Mouse (Mus musculus): Measurements from ENCODE around the gene Ndrg4.

The Ndrg4 gene

DNA sequence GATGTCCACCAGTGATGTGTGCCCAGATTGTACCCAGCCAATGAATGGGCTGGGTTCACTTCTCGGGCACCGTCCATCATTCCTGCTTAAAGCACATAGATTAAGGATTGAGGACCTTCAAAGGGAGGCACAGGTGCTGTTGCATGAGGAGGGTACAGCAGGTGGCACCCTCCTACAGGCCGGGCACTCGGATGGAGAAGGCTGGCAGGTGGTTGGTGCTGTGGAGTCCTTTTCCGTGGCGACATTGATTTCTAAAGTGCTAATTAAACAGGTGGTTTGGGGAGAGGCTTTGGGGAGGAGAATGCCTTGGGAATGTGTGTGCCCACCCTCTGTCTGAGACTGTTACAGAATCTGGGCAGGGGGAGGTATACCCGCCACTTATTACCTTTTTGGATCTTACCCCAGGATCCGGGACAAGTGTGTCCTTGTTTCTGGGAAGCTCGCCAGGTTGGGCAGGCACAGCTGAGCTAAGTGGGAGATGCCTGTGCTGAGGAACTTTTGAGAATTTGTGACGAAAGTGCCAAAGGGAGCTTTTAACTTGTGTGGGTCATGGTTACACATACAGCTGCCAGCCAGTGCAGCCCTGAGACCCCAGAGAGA lies 11.4 kb downstream of the Ndrg4 start:
- no peak for DNase-seq

GRCm38 (mm10) chr8:95690929-95691541 lies 14.3 kb downstream of the Ndrg4 start:
- peak; percentile 31 for DNase-seq

- DNase-seq, result no peak
Observed at GRCm38 (mm10) chr8:95694631-95695030, 17.9 kb downstream of the Ndrg4 start.

DNA sequence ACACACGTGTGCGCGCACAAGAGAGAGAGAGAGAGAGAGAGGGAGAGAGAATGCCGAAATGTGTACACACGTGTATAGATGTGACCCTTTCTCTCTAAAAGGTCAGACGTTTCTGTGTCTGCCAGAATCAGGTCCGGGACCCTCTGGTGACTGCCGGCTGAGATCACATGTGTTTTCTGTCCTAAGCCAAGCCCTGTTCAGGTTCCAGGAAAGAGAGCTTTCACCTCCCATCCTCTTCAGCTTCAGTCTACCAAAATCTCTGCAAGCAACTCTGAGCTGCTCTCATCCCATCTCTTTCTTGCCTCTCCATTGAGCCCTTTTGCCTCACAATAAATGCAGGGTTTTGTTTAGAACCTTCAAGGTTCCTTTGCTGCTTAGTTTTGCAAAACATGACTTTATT lies 19.9 kb downstream of the Ndrg4 start:
- DNase-seq, result no peak

DNA sequence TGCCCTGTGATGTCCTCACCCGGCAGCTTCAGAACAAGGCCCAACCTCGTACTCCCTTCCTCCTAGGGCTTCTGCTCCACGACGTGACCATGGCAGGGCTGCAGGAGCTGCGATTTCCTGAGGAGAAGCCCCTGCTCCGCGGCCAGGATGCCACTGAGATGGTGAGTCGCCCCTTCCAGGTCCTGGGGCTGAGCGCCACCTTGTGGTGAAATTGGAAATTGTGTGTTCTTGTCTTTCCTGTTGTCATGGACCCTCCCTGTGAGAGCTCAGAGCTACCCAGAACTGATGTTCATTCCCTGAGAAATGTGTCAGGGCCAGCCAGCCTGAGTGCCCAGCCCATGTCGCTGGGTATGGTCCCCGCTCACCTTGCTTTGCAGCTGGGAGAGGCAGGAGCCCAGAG lies 20.3 kb downstream of the Ndrg4 start:
- peak; percentile 85 for DNase-seq

DNA sequence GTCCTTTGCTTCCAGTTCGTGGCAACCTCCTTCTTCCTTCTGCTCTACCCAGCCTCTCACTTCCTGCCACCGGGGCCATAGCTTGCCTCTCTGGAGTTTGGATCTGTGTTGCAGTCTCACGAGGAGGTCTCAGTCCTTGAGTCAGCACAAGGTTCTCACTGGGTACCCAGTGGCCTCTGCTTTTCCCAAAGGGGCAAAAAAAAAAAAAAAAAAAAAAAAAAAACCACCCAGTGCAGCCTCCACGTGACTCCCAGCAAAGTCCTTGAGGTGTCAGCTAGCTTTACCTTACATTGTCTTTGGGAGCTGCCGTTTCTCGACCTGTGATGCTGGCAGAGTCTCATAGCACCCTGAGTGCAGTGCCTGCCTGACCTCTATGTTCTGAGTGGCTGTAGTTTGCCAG lies 21.4 kb downstream of the Ndrg4 start:
- no peak for DNase-seq

GRCm38 (mm10) chr8:95700282-95700681 lies 23.5 kb downstream of the Ndrg4 start:
- no peak for DNase-seq

DNA sequence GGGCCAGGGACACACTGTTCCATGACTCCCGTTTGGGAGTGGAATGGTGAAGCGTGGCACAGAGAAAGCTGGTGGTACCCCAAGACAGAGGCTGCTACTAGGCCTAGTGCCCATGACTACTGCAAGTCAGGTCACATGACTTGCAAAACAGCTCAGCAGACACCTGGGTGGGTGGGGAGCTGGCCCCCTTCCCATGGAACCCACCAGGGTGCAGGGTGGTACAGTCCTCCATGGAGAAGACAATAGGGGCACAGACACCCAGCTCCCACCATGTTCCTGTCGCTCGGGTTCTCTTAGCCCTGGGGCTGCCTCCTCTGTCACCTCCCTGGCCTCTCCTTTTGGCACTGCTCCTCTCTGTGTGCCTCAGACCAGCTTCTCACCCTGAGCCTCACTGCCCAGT lies 25.0 kb downstream of the Ndrg4 start:
- no peak for DNase-seq

DNA sequence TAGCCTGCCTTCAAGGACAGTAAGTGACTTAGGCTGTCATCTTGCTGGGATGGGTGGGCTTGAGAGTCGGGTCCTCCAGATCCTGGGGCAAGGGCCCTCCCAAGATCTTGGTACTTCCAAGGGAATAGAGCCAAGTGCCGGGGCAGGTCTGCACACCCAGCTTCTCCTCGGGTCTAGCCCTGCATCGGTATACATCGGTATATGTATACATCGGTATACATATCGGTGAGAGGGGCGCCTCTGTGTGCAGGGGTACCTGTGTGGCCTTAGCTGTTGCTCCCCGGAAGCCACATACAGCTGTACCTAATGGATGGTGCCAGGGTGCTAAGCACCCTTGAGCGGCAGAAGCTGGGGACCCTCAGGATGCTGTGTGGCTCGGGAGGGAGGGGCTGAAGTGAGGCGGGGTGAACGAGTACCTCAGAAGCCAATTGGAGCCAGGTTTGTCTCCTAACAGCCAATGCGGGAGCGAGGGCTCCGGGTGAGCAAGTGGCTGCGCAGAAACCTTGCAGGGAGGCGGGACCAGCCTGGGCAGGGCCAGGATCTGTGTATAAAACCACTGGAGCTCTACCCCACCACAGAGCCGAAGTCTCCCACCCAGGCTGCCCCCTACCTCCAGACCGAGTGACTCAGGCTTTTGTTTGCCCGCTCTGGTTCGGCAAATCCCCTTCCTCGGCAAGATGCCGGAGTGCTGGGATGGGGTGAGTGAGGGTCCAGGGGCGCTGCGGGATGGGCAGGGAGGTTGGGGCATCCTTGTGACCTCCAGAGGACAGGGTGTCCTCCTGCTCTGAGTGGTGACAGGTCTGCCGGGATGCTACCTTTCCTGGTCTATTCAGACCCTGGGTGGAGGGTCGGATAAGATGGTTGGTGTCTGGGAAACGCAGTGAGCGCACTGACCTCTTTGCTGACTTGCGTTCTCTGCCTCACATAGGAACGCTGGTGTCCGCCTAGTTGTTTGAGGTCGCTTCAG lies 26.0 kb downstream of the Ndrg4 start:
- peak; percentile 90 for DNase-seq

- DNase-seq, result peak; percentile 39
Observed at GRCm38 (mm10) chr8:95703461-95704260, 26.9 kb downstream of the Ndrg4 start.

GRCm38 (mm10) chr8:95704538-95704937 lies 27.8 kb downstream of the Ndrg4 start:
- no peak for DNase-seq

- DNase-seq, result no peak
Observed at GRCm38 (mm10) chr8:95709579-95709978, 32.8 kb downstream of the Ndrg4 start.

DNA sequence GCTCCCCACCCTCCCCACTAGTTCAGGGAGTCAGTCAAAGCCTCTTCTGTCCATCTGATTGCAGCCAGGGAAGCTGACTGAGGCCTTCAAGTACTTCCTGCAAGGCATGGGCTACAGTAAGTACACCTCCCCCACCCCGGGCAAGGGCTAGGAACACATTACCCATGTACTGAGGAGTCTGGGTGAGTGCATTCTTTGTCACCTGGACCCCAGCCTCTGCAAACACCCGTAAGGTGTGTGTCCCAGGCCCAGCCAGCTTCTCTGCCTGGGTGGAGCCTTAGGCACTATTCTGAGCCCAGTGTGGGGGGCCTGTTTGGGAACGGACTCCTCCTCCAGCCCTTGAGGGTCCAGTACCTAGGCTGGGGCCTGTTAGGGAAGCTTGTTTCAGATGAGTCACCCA lies 34.2 kb downstream of the Ndrg4 start:
- no peak for DNase-seq

- DNase-seq, result no peak
Observed at GRCm38 (mm10) chr8:95712395-95712794, 35.6 kb downstream of the Ndrg4 start.

GRCm38 (mm10) chr8:95713100-95714010 lies 36.6 kb downstream of the Ndrg4 start:
- peak; percentile 78 for DNase-seq

GRCm38 (mm10) chr8:95714367-95714766 lies 37.6 kb downstream of the Ndrg4 start:
- DNase-seq, result no peak

DNA sequence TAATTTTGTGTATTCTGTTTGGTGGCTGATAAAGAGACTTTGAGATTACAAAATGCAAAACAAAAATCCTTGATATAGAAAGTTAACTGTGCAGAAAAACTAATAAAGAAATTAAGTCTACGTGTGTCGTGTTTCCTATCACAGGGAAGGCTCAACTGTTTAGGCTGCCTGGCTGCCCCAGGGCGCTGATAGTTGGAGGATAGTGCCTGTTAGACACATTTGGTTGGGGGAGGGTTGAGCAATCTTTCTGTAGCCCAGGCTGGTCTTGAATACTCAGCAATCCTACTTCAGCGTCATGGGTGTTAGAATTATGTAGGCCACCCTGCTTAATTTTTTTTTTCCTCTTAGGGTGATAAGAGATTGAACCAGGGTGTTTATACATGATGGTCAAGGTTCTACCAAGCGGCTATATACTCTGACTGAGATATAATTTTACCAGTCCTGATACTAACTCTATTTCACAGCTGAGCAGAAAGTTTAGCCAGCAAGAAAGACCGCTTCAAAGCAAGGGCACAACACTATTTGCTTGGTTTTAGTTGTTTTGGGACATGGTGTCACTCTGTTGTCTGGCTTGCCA lies 38.1 kb downstream of the Ndrg4 start:
- DNase-seq, result no peak

DNA sequence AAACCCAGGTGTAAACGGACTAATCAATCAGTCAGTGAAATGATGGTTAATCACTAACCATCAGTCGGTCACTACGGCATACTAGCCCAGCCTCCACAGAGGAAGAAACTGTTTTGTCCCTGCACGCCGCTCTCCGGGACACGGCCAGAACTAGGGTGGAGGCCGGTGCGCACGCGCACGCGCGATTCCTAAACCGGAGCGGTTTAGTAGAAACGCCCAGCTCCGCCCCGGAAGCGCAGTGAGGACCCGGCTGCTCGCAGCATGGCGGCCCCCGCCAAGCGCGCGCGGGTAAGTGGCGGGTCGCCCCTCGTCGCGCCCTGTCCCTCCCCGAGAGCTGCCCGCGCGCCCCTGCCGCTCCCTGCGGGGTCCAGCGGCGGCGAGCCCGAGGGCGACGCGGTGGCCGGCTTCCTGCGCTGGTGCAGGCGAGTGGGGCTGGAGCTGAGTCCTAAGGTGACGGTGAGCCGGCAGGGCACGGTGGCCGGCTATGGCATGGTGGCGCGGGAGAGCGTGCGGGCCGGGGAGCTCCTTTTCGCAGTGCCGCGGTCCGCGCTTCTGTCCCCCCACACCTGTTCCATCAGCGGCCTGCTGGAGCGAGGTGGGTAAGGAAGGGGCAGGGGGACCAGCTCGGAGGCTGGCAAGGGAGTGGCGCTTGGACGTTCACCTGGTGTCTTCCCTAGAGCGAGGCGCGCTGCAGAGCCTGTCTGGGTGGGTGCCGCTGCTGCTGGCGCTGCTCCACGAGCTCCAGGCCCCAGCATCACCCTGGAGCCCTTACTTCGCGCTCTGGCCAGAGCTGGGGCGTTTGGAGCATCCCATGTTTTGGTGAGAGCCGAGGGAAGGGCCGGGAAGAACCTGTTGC lies 39.1 kb downstream of the Ndrg4 start, which contains the start of gene Setd6:
Gene Setd6 (plus strand): TSS at position 206 of the 856 bp plus-strand sequence.
- DNase-seq, result peak; percentile 90

GRCm38 (mm10) chr8:95716546-95717335 lies 40.0 kb downstream of the Ndrg4 start:
- DNase-seq, result no peak

DNA sequence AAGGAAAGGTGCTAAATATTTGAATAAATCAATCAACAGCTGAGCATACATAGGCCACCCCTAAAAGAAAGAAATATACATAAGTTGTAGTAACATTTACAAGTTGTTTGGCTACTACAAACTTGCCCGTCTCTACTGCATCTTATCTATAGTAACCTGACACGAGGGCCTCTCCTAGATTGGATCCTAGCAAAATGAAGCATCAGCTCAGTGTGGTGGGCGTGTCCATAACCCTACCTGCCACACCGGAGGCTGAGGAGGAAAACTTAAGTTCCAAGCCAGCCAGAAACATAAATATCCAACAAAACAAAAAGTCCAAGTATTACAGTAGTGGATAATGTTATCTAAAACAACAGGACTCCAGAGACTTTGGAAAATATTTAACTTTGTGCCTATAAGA lies 50.8 kb downstream of the Ndrg4 start:
- DNase-seq, result no peak
